Mouse (Mus musculus): Measurements from ENCODE around the gene Romo1. TPM values are rescaled to one million over a fixed set of nuclear protein-coding genes. Genes with fewer than 3 reads are reported as not detected.
A peak's percentile ranks its signal among the peaks of the same experiment; 100 is the strongest.
"Not testable (repeated sequence)": the region's sequence is repeated elsewhere in the genome, so short reads cannot be mapped to it uniquely, and the experiment has no call there.

Gene Romo1
- total RNA-seq (2021) = 100 to 1,000 TPM; 346 to 350 TPM
- long read RNA-seq, experiment 1, transcript Romo1-201 (3 exons, 569 nt) = major isoform, 36 of 48 reads
- long read RNA-seq, experiment 1, transcript Romo1-202 (2 exons, 550 nt) = minor isoform, 5 of 48 reads
- long read RNA-seq, experiment 1, partial matches to known transcripts = 6 of 48 reads
- long read RNA-seq, experiment 1, other reads (novel, unspliced or antisense) = 0 of 48 reads
- long read RNA-seq, experiment 2, transcript Romo1-201 (3 exons, 569 nt) = major isoform, 146 of 197 reads
- long read RNA-seq, experiment 2, transcript Romo1-202 (2 exons, 550 nt) = minor isoform, 25 of 197 reads
- long read RNA-seq, experiment 2, partial matches to known transcripts = 0 of 197 reads
- long read RNA-seq, experiment 2, other reads (novel, unspliced or antisense) = 23 of 197 reads

- DNase-seq (ENCODE audit: low spot score in 2 of 2) = peak; percentile 88 to 90
Measured at GRCm38 (mm10) chr2:156143953-156144724, at the start of gene Romo1, which contains the start of gene Nfs1. Gene Romo1 (plus strand): TSS chr2:156144039. Gene Nfs1 (minus strand): TSS chr2:156144186.

DNA sequence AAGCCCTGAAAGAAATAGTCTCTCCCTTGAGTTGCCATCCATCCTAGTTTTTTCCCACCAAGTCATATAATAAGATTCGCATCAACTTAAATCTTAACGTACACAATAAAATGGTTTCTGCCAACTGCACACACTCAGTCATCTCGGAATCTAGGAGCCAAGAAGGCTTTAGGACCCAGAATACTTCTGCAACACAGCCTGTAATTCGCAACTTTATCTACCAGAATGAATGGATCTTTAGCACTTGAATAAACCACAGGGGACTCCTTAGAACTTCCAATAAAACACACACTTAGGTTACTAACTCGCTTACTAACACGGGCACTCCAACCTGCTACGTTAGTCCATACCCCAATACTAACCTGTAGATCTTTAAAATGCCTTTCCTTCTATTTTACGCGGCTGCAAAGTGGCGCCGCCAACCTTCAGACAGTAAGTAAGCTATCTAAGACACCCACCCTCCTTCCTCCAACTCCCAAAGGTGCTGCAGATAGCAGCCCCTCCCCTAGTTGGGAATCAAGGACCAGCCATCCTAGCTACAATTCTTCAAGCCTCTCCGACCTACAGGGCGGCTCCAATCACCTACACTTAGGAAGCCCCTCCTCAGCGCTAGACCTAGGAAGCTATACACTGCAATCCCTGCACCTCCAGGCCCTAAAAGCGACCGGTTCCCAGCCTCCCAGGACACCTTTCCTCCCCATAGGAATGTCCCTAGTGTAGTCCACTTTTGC is 33.0 kb upstream of the Romo1 start:
- DNase-seq (ENCODE audit: low spot score in 2 of 2) = peak in 1 of 2 experiments; percentile 14

DNA sequence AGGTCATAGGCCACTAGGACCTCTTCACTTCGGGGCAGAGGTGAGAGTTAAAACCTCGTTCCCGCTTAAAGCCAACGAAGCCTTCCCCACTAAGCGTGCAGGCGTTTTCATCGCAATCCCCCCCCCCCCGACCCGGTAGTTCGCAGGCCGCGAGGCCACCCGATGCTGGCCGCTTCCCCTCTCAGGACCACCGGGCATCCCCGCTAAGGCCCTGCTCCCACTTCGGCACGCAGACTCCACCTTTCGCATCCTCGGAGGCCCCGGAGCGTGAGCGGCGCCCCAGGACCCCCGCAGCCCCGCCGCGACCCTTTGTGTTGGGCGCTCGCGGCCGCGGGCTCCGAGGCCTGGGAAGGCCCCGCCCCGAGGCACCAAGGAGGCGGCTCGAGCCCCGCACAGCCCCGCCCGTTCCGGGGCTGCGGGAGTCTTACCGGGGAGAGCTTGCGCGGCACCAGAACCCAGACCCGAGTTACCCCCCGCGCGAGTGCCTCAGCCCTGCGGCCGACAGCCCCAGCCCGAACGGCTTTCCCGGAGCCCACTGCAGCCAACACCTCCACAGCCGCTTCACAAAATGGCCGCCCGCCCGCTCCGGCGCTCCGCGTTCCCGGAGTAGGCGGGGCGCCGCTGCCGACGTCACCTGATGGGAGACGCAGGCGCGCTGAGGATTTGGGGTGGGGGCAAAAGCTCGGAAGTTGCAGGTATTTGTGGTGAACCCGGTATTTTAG is 32.3 kb upstream of the Romo1 start, which contains the start of the genes Cpne1 and Rbm12:
TSS of gene Cpne1 (minus strand) at position 608 of the 722 bp plus-strand sequence.
TSS of gene Rbm12 (minus strand) at position 621 of the 722 bp plus-strand sequence.
- DNase-seq (ENCODE audit: low spot score in 2 of 2) = peak; percentile 93 to 94

- not testable (repeated sequence) for DNase-seq (ENCODE audit: low spot score in 2 of 2)
Measured at GRCm38 (mm10) chr2:156112080-156112423, 31.8 kb upstream of the Romo1 start.

DNA sequence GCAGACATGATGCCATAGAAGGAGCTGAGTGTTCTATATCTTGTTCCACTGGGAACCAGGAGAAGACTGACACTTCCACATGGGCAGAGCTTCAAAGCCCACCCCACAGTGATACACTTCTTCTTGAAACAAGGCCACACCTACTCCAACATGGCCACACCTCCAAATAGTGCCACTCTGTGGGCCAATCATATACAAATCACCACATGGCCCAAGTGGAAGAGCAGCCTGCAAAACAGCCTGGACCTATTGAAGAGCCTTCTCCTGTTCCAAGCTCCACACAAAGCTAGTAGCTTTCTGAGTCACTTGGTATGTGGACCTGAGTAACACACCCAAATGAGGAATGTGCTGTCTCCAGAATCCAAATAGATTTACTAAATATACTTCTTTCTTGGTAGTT is 24.3 kb upstream of the Romo1 start:
- DNase-seq (ENCODE audit: low spot score in 2 of 2) = no peak

DNA sequence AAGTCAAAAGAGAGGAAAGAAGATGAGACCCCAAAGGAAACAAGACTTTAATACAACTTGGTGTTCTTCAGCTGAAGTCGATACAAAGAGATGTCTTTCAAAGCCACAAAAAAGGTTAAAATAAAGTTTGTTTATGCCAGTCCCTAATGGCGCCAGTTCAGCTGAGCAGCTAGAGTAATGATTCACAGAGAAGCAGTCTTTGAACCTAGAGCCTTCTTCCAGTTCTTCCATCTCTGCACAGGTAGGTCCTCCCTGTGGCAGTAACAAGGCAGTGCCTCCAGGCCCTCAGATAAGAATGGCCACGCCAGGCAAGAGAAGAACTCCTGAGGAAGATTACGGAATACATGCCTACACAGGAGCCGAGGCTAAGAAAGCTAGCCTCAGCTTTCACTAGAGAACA is 20.1 kb upstream of the Romo1 start:
- no peak for DNase-seq (ENCODE audit: low spot score in 2 of 2)

DNA sequence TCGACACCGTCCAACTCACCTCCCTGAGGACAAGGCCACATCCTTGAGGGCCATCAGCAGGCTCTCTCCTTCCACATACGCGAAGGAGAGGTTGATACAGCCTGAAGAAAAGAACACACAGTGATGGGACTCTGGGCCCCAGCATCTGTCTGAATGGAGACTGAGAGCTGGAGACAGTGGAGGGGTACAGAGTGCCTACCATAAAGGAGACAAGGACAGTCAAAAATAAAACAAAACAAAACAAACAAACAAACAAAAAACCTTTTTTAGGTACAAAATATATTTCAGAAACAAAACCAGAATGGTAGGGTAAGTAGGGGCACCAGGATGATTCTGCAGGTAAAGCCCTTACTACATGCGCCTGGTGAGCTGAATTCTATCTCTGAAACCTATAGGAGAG is 16.8 kb upstream of the Romo1 start, which contains the start of gene Gm28036:
TSS of gene Gm28036 (minus strand) at position 101 of the 400 bp plus-strand sequence.
- DNase-seq (ENCODE audit: low spot score in 2 of 2) = no peak

GRCm38 (mm10) chr2:156134161-156134560 is 9.7 kb upstream of the Romo1 start:
- DNase-seq (ENCODE audit: low spot score in 2 of 2) = no peak

DNA sequence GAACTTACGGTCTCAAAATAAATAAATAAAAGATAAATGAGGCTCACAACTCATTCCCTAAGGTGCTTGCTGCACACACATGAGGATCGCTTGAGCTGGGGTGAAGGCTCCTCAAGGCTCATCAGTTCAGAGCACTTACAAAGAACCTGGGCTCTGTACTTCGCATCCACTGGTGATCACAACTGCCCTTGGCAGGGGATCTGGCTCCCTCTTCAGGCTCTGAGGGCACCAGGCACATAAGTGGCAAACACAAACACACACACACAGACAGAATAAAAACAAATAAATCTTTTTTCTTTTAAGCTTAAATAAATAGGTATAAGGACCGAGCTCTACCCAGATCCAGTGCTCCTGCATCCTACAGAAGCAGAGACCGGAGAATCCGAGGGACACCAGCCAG is 8.1 kb upstream of the Romo1 start:
- no peak for DNase-seq (ENCODE audit: low spot score in 2 of 2)

GRCm38 (mm10) chr2:156142820-156143219 is 1.0 kb upstream of the Romo1 start:
- DNase-seq (ENCODE audit: low spot score in 2 of 2) = no peak

GRCm38 (mm10) chr2:156143367-156143766 is 472 bp upstream of the Romo1 start:
- DNase-seq (ENCODE audit: low spot score in 2 of 2) = no peak

DNA sequence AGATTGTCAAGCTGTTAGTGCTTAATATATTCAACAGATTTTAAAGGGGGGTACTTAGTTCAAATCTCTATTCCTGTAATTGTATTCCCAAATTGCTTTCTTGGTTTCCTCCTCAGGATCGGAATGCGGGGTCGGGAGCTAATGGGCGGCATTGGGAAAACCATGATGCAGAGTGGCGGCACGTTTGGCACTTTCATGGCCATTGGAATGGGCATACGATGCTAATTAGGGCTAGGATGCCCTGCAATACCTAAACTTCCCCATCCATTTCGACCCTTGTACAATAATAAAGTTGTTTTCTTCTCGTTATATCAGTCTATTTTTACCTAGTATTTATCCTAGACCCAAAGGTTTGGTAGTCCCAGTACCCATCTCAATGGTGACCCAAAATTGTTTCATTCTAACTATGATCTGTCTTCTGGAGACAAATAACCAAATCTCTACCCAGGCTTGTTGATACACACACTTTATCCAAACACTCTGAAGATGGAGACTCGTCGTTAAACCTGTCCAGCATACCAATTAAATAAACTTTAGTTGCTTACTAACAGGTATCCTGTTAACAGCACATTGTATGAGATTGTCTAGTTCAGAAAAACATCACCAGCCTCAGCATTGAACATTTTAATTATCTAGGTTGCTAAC is 1.8 kb downstream of the Romo1 start:
- no peak for DNase-seq (ENCODE audit: low spot score in 2 of 2)

DNA sequence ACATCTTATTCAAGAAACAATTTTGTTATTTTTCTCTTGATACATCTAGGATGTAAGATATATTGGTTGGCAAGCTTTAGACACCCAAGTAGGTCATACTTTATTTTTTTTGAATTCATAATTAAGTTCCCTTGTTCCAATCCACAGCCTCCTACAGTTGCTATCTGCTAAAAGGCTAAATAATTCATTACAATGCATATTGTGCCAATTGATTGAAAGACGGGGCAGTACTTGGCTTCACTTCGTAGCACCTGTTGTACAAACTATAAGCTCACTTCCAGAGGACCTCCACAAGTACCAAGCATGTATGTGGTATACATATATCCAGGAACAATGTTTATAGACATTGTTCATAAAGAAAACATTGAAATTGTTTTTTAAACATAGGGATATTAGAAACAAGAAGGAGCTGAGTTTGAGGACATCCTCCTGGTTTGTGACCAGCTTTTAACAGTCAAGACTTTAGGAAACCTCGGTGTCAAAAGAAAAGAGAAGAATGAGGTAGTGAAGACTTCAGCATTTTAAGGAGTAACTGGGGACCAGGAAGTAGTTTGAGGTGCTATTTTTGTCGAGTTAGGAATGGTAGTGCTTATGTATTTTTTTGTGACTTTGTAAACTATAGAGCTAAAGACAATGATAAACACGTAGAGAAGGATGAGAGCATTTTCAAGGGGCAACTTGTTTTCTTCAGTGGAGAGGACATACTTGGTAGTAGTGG is 2.6 kb downstream of the Romo1 start:
- DNase-seq (ENCODE audit: low spot score in 2 of 2) = no peak

- DNase-seq (ENCODE audit: low spot score in 2 of 2) = no peak
Measured at GRCm38 (mm10) chr2:156147316-156147915, 3.6 kb downstream of the Romo1 start.

DNA sequence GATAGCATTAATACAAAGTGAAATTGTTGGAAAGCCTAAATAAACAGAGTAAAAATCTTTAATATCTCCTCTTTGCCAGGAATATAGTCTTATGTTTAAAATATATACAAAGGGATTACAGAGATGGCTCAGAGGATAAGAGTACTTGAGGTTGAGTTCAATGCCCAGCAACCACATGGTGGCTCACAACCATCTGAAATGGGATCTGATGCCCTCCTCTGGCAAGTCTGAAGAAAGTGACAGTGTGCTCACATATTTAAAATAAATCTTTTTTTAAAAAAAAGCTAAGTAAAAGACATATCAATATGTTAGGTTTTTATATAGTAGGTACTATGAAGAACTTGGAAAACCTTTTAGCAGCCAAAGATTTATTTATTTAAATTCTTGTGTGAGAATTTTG is 7.7 kb downstream of the Romo1 start:
- no peak for DNase-seq (ENCODE audit: low spot score in 2 of 2)

DNA sequence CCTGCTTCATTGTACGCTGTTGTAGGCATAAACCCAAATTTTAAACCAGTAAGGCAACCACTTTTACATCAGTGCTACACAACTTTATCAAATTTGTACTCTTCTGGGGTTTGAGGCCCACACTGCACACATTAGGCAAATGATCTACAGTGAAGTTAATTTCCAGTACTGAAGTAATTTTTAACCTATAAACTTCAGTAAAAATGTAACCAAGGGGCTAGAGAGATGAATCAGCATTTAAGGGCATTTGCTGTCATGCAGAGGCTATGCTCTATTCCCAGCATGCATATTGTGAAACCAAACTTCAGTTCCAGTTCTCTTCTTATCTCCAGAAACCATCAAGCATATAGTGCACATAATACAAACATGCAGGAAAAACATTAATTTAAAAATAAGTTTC is 21.6 kb downstream of the Romo1 start:
- DNase-seq (ENCODE audit: low spot score in 2 of 2) = no peak

GRCm38 (mm10) chr2:156166557-156166956 is 22.7 kb downstream of the Romo1 start:
- no peak for DNase-seq (ENCODE audit: low spot score in 2 of 2)

GRCm38 (mm10) chr2:156177079-156177478 is 33.2 kb downstream of the Romo1 start:
- no peak for DNase-seq (ENCODE audit: low spot score in 2 of 2)

DNA sequence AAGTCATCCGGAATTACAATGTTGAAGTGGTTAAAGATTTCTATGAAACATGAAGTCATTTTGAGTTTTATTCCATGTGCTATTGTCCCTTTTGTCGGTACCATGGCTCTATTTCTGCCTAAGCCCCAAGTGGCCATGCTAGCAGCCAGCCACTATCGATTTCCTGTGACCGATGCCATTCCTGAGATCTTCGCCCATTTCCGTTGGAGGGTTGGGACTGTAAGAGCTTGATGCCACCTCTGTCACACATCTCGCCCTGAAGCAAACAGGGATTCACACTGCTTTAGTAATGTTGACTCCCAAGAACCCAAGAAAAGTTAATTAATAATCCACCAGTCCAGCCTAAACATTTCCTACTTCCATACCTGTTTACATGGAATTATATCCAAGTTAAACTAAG is 33.8 kb downstream of the Romo1 start:
- no peak for DNase-seq (ENCODE audit: low spot score in 2 of 2)
